Mouse (Mus musculus) G1E-ER4 (cell line): ENCODE data around the gene Rack1. TPM values are rescaled to one million over a fixed set of nuclear protein-coding genes. Genes with fewer than 3 reads are reported as not detected.

ENCODE experiments used
- GATA1 ChIP-seq: IDR thresholded peaks from one replicate; pipeline ENCODE4 v1.8.0; 2012; ENCODE audit warnings: low read length, inconsistent platforms
- polyA plus RNA-seq: library from polyadenylated mRNA; stranded (reverse); fragments of >175 nt; gene quantifications from 2 replicates; pipeline ENCODE4 v1.2.3, GENCODE M21; 2012

Rack1 gene
- polyA plus RNA-seq, 1 experiment: 363 TPM

GRCm38 (mm10) chr11:48789973-48790823 lies 9.9 kb upstream of the Rack1 start:
- TF ChIP-seq GATA1: no peak

- no peak for TF ChIP-seq GATA1
Measured at GRCm38 (mm10) chr11:48790946-48791345, 9.2 kb upstream of the Rack1 start.

DNA sequence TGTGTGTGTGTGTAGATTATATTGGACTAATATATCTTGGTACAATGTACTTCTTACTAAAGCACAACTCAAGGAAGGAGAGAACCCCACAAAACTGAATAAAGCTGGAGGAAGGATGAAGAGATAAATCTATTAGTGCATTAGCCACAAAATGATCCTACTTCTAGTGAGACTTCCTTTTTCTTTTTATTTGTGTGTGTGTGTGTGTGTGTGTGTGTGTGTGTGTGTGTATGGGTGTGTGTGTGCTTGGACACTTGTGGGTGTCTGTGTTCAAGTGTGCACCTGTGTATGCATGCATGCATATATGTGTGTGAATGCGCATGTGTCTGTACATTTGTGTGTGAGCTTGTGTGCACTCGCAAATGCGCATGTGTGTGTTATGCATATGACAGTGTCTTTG lies 6.9 kb upstream of the Rack1 start:
- no peak for TF ChIP-seq GATA1

DNA sequence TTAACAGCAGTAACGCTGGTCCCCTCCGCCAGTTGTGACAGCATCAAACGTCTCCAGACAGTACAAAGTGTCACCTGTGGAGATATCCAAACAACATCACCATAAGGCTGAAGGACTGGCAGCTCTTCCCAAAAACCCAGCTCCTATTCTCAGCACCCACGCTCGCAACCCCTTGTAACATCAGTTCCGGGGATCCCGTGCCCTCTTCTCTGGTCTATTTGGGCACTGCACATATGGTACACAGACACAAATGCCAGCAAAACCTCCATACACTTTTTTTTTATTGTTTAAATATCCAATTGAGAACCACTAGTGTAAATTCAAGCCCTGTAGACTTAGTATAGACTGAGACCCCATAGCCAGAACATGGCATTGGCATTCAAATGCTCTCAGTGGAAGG lies 4.9 kb upstream of the Rack1 start:
- no peak for TF ChIP-seq GATA1

GRCm38 (mm10) chr11:48796290-48796689 lies 3.8 kb upstream of the Rack1 start:
- TF ChIP-seq GATA1: no peak

GRCm38 (mm10) chr11:48797287-48797686 lies 2.8 kb upstream of the Rack1 start:
- TF ChIP-seq GATA1: peak; percentile 9

GRCm38 (mm10) chr11:48798308-48798707 lies 1.8 kb upstream of the Rack1 start:
- TF ChIP-seq GATA1: no peak

DNA sequence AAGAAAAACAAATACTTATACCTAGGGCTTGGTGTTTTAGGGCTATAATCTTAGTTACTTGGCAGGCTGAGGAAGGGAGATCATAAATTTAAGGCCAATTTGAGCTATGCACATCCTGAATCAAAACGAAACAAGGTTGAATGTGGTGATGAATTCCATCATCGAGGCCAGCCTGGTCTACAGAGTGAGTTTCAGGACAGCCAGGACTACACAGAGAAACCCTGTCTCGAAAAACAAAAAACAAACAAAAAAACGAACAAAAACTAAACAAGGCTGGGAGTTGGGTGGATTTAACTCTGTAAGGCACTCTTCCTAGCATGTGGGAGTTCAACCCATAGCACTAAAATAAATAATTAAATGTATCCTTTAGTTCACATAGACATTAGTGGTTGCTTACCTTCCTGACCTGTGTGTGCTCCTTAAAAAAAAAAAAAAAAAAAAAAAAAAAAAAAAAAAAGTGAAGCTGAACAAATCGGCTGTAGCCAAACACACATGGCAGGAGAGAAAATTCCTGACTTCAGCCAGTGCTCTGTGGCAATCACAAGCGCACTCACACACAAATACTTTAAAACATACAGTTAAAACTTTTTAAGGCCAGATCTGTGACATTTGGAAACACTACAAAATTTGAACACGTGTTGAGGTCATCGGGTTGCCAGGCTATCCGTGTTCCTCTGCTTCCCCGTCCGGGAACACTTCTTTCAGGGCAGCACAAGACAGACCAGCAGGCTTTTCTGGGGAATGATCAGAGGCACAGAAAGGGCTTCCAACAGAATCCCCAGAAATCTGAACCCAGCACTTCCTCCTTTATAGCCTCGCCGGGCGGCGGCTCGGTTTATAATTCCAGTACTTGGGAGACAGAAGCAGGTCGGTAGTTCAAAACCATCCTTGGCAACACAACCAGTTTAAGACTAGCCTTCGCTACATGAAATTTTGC lies 880 bp upstream of the Rack1 start:
- no peak for TF ChIP-seq GATA1

GRCm38 (mm10) chr11:48801831-48802772 lies 2.0 kb downstream of the Rack1 start:
- no peak for TF ChIP-seq GATA1

- no peak for TF ChIP-seq GATA1
Measured at GRCm38 (mm10) chr11:48803988-48804387, 3.9 kb downstream of the Rack1 start.

- TF ChIP-seq GATA1: no peak
Measured at GRCm38 (mm10) chr11:48804922-48805321, 4.8 kb downstream of the Rack1 start.

- no peak for TF ChIP-seq GATA1
Measured at GRCm38 (mm10) chr11:48806856-48807562, 6.9 kb downstream of the Rack1 start.

- TF ChIP-seq GATA1: no peak
Measured at GRCm38 (mm10) chr11:48807563-48808303, 7.6 kb downstream of the Rack1 start.

GRCm38 (mm10) chr11:48808304-48808646 lies 8.1 kb downstream of the Rack1 start:
- TF ChIP-seq GATA1: no peak
